Mouse (Mus musculus) limb, embryonic 10.5 days (tissue): ENCODE measurements around the gene Tmed2. TPM values are rescaled to one million over a fixed set of nuclear protein-coding genes. Genes with fewer than 3 reads are reported as not detected.

Experiments
- polyA plus RNA-seq: library from polyadenylated mRNA; unstranded; fragments of >200 nt; fragmentation: Nextera tagmentation; extraction: Ambion mirVana; gene quantifications from 2 replicates; pipeline ENCODE4 v1.2.1, GENCODE M21; 2016

Gene Tmed2
- polyA plus RNA-seq, 1 experiment from 2014 or later, result 540 TPM

Other genes with a start within 250 kb of the Tmed2 start
- gene Mphosph9, start 212.7 kb upstream of the Tmed2 start, polyA plus RNA-seq, result 21.8 and 23.5 TPM in 2 replicates
- gene 2810006K23Rik, start 212.6 kb upstream of the Tmed2 start, polyA plus RNA-seq, result 18.0 and 20.0 TPM in 2 replicates
- 92.3 and 129 TPM in 2 replicates for gene Cdk2ap1, start 177.6 kb upstream of the Tmed2 start, polyA plus RNA-seq
- gene Sbno1, start 114.7 kb upstream of the Tmed2 start, polyA plus RNA-seq, result 82.8 and 93.6 TPM in 2 replicates
- 52.3 and 71.3 TPM in 2 replicates for gene Kmt5a, start 100.8 kb upstream of the Tmed2 start, polyA plus RNA-seq
- 26.8 and 31.1 TPM in 2 replicates for gene Rilpl2, start 62.3 kb upstream of the Tmed2 start, polyA plus RNA-seq
- 30.8 and 32.2 TPM in 2 replicates for gene Snrnp35, start 57.6 kb upstream of the Tmed2 start, polyA plus RNA-seq
- 25.2 and 26.1 TPM in 2 replicates for gene Rilpl1, start 9.3 kb upstream of the Tmed2 start, polyA plus RNA-seq
- 17.0 and 18.0 TPM in 2 replicates for gene Ddx55, start 12.2 kb downstream of the Tmed2 start, polyA plus RNA-seq
- 89.6 and 98.8 TPM in 2 replicates for gene Eif2b1, start 38.4 kb downstream of the Tmed2 start, polyA plus RNA-seq
- 115 TPM in 2 replicates for gene Gtf2h3, start 38.4 kb downstream of the Tmed2 start, polyA plus RNA-seq
- gene Atp6v0a2, start 87.9 kb downstream of the Tmed2 start, polyA plus RNA-seq, result 41.5 and 50.7 TPM in 2 replicates
- 0.01 and 0.06 TPM in 2 replicates for gene Dnah10, start 184.4 kb downstream of the Tmed2 start, polyA plus RNA-seq